Comparison of ENCODE assay signal across 8 mouse cellular contexts in genomic region chr12:59060993-59061595, GRCm38 (mm10). TPM values are rescaled to one million over a fixed set of nuclear protein-coding genes. Genes with fewer than 3 reads are reported as not detected.
A peak's percentile ranks its signal among the peaks of the same experiment; 100 is the strongest.
DNase-seq lines count a peak whose midpoint lies in the region; ATAC-seq lines count a peak whose summit lies in the region.

TSS of gene Trappc6b (minus strand) at chr12:59061472.

- H3K27ac ChIP-seq in embryonic facial prominence, embryonic 11.5 days (replicated peaks; ENCODE audit: low read depth, low read length) = peak within 1 kb of the TSS; percentile 78
- peak within 1 kb of the TSS; percentile 97 for H3K27ac ChIP-seq in limb, embryonic 10.5 days
- peak within 1 kb of the TSS; percentile 89 for H3K27ac ChIP-seq in midbrain, embryonic 12.5 days (replicated peaks)

- H3K27me3 ChIP-seq in embryonic facial prominence, embryonic 11.5 days (ENCODE audit: control insufficient read depth, insufficient read depth, low read length) = no peaks in the 10 kb centered on the region
- H3K27me3 ChIP-seq in limb, embryonic 10.5 days (ENCODE audit: low read depth, poor library complexity, severe bottlenecking) = no peaks in the 10 kb centered on the region
- no peaks in the 10 kb centered on the region for H3K27me3 ChIP-seq in midbrain, embryonic 12.5 days

- peak; percentile 97 for ATAC-seq in embryonic facial prominence, embryonic 11.5 days (replicated peaks; ENCODE audit: insufficient number of reproducible peaks, low FRiP score, low TSS enrichment, low read depth)
- peak; percentile 96 for ATAC-seq in granulocyte monocyte progenitor cell, adult 5-6 weeks (replicated peaks; ENCODE audit: poor library complexity, severe bottlenecking)
- peak; percentile 97 for ATAC-seq in midbrain, embryonic 12.5 days (ENCODE audit: low FRiP score, low read depth)

- H3K4me2 ChIP-seq in embryonic facial prominence, embryonic 11.5 days (ENCODE audit: low read depth, low read length) = peak within 1 kb of the TSS; percentile 72
- peak within 1 kb of the TSS; percentile 78 for H3K4me2 ChIP-seq in midbrain, embryonic 12.5 days (replicated peaks)

- WGBS in embryonic facial prominence, embryonic 11.5 days = under 1% methylated on average over 49 of the region's 49 CpGs
- WGBS in limb, embryonic 10.5 days = under 1% methylated on average over 49 of the region's 49 CpGs
- under 1% methylated on average over 49 of the region's 49 CpGs for WGBS in midbrain, embryonic 12.5 days

- H3K4me1 ChIP-seq in embryonic facial prominence, embryonic 11.5 days (ENCODE audit: control insufficient read depth, insufficient read depth, low read length) = no peaks in the 10 kb centered on the region
- H3K4me1 ChIP-seq in limb, embryonic 10.5 days = peaks cover 18% of the 10 kb centered on the region
- H3K4me1 ChIP-seq in midbrain, embryonic 12.5 days = peaks cover 14% of the 10 kb centered on the region

- H3K9me3 ChIP-seq in embryonic facial prominence, embryonic 11.5 days (replicated peaks; ENCODE audit: control insufficient read depth, low read length) = no peaks in the 10 kb centered on the region
- H3K9me3 ChIP-seq in limb, embryonic 10.5 days (replicated peaks) = no peaks in the 10 kb centered on the region
- H3K9me3 ChIP-seq in midbrain, embryonic 12.5 days = no peaks in the 10 kb centered on the region

- H3K36me3 ChIP-seq in embryonic facial prominence, embryonic 11.5 days (replicated peaks; ENCODE audit: control insufficient read depth, insufficient read depth, low read depth, low read length) = no peaks in the 10 kb centered on the region; the same call in 1 of the 2 replicates
- H3K36me3 ChIP-seq in limb, embryonic 10.5 days = peaks cover 32% of the 10 kb centered on the region
- peaks cover 4% of the 10 kb centered on the region for H3K36me3 ChIP-seq in midbrain, embryonic 12.5 days

- peak; percentile 82 for DNase-seq in 3134 (ENCODE audit: extremely low read depth, insufficient read length, low spot score)
- peak; percentile 77 for DNase-seq in adrenal gland, postnatal 25 days
- DNase-seq in embryonic facial prominence, embryonic 11.5 days (ENCODE audit: low spot score) = peak; percentile 87
- DNase-seq in kidney, adult 11 months = peak; percentile 72
- peak; percentile 90 for DNase-seq in limb, embryonic 10.5 days (ENCODE audit: low spot score)
- peak; percentile 68 for DNase-seq in skeletal muscle tissue, adult 2 months (ENCODE audit: low read depth, low spot score)

- peak within 1 kb of the TSS; percentile 94 for H3K9ac ChIP-seq in embryonic facial prominence, embryonic 11.5 days (replicated peaks; ENCODE audit: low read length)
- peak within 1 kb of the TSS; percentile 95 for H3K9ac ChIP-seq in midbrain, embryonic 12.5 days (replicated peaks)

- H3K4me3 ChIP-seq in embryonic facial prominence, embryonic 11.5 days (ENCODE audit: low read depth, low read length) = peak within 1 kb of the TSS; percentile 78
- peak within 1 kb of the TSS; percentile 87 for H3K4me3 ChIP-seq in limb, embryonic 10.5 days
- H3K4me3 ChIP-seq in midbrain, embryonic 12.5 days = peak within 1 kb of the TSS; percentile 89

RNA-seq across cellular contexts. Expression of gene Trappc6b, which starts in this region (rescaled TPM):
- total RNA-seq in adrenal gland, postnatal 25 days (2021) = 85.8 and 96.1 TPM in 2 replicates
- 52.6 and 59.5 TPM in 2 replicates for polyA plus RNA-seq in embryonic facial prominence, embryonic 11.5 days (2014; fragmentation: Nextera tagmentation; extraction: Ambion mirVana)
- total RNA-seq in granulocyte monocyte progenitor cell, adult 5-6 weeks (2014; fragmentation: Nextera tagmentation) = 25.7 and 58.6 TPM in 2 replicates
- 49.7 and 53.6 TPM in 2 replicates for total RNA-seq in granulocyte monocyte progenitor cell, adult 5-6 weeks (2017)
- polyA plus RNA-seq in limb, embryonic 10.5 days (2016; fragmentation: Nextera tagmentation; extraction: Ambion mirVana) = 61.6 and 74.4 TPM in 2 replicates
- 113 and 117 TPM in 2 replicates for polyA plus RNA-seq in midbrain, embryonic 12.5 days (2016; fragmentation: Nextera tagmentation; extraction: Ambion mirVana)

Comparison
In these comparisons a context has a peak if more than half of its experiments do, and no peak if none do; other contexts are left out.
1. Peak in every context shown above with its lines: DNase-seq, ATAC-seq, H3K4me3 ChIP-seq and H3K27ac ChIP-seq.